Mouse (Mus musculus): ENCODE measurements at regions not wholly inside any gene's neighbourhood (a gene's known extent, or its start where the extent isn't known, plus 50 kb on each side); places are given as distances from the start of the nearest gene placed in this dataset.

DNA sequence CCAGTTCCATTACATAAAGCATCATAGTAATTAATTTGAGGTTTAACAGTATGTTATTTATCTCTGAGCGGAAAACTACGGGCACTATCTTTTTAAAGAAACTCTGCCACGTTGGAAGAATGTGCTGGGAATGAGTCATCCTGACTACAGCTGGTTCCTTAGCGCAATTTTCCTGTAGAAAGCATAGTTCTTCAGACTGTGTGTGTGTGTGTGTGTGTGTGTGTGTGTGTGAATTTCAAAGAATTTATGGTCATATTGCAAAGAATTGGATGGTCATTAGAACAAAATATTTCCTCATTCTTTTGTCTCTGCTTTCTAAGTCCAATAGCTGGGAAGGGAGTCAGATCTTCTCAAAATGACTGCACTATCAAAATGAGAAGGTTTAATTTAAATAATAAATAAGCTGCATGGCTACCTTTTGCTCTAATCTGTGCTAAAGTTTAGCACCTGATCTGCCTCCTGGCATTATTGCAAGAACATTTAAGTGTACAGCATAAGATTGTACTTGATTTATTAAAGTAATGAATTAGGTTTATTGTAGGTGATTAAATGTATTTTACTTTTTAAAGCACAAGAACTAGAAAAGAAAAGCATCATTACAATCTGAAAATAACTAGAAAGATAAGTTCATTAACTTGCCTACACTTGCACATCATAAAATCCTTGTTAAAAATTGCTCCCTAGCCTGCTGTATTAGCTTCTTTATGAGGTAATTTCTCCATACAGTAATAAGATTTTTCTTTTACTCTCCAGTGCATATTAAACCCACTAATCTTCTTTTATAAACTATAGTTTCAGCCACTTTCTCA is 288.6 kb upstream of the Zic4 start:
- TF ChIP-seq CTCF (conservative IDR thresholded peaks at IDR 0.05; ENCODE audit: low read length) = no peak
- no peak for TF ChIP-seq POU5F1 (IDR thresholded peaks at IDR 0.05; ENCODE audit: borderline replicate concordance, low read length)

Measured in E14TG2a.4 (cell line).